Mouse (Mus musculus) retina, postnatal 7 days (tissue): Measurements from ENCODE around the gene Itgb1bp1.

ENCODE experiments used
- DNase-seq: peaks from one replicate; pipeline ENCODE4 v3.0.0-alpha.2; 2012; ENCODE audit warnings: low read depth, low spot score

The Itgb1bp1 gene

DNA sequence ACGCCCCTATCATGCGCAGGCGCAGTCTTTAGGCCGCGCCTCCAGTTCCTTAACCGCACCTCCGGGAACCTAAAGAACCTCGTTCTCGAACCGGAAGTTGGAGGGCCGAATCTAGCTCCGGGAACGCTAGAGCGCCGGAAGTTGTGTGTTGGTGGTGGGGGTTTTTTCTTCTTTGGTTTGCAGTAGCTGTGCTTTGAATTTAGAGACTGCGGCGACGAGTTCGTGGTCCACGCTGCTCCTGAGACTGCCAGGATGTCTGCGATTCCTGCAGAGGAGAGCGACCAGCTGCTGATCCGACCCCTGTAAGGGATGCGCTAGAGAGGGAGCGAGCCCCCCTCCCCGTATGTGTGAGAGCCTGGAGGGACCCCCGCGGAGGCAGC is at the start of gene Itgb1bp1:
Itgb1bp1 (minus strand) TSS at position 42 of the 380 bp plus-strand sequence.
- DNase-seq: peak; percentile 99

DNA sequence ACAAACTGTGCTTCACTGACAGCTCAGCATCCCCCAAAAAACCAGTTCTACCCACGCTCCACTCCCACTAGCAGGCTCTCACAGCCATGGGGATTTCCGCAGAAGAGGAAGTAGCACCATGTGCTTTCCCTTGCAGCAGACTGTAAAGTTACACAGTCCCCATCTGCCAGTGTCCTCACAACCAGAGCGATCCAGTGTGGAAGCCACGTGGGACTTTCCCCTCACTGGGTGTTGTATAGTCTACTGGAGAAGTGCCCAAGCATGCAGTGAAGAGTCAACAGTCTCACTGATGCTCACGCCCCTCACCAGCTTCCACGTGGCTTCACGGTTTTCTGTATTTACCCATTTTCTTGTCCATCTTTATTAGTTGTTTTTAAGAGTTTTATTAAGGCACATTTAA is 49.8 kb upstream of the Itgb1bp1 start:
- no peak for DNase-seq

DNA sequence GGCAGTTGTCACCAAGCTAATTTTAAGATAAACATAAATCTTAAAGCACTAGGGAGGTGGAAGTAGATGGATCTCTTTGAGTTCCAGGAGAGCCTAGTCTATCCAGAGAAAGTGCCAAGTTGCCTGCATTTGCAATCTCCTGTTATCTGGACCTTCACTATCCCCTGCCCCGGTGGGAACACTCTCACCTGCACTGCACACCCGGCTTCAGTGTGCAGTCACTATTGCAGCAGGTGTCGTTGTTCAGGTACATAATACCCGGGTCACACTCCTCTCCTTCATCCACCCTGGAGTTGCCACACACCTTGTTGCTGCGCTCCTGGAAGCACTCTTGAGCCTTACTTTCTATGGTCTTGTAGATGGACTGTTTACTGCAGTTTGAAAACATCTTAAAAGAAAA is 47.7 kb upstream of the Itgb1bp1 start:
- no peak for DNase-seq

DNA sequence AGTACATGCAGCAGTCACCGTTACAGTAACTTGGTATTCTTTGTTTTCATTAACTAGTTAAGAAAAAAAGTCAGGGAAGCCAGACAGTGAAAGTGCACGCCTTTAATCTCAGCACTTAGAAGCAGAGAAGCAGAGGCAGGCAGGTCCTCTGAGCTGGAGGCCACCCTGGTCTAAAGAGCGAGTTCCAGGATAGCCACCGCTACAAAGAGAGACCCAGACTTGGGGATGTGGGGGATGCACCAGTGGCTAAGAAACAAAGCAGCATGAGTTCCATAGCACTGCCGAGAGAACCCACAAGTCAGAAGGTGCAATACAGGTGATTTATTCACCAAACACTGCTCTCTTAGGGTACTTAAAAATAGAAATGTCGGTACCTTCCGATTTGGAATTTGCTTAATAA is 46.9 kb upstream of the Itgb1bp1 start:
- DNase-seq: no peak

DNA sequence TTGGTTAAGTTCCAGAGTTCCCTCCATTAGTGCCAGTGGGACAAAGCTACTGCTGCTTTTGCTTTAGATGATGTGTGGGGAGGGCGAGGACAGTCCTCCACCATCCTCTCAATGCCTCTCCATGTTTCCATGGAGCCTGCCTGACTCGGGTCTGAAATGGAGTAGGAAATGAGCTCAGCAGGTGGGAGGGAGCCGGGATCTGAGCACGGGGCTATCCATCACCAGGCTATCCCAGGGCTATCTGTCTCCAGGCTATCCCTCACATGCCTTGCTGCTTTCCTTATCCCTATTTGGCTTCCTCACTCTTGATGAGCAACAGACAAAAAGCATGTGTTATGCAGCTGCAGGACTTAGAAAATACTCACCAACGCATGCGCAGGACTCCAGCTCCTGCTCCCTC is 45.6 kb upstream of the Itgb1bp1 start:
- no peak for DNase-seq

DNA sequence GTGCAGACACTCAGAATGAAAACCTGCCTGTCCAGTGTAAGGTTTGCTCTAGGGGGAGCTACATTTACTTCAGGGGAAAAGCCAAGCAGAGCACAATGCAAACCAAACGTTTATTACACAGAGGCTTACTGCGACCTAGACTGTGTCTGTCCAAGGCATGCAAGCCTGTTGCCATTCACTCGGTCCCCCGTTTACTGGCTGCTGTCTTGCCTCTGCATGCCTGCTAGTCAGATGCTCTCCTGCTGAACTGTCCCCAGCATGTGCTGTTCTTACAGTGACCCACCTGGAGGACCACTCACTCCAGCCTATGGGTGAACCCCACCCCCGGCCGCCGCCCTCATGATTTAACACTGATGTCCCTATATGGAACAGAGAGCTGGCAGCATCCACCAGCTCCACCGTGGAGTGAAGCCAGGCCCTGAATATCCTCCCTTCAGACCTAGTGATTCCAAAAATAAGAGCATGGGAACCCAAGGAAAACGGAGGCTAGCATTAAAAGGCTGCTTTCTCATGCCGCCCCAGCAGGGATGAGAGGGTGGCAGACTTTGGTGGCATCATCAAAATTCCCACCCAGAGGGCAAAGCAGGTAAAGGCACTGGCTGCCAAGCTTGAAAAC is 45.0 kb upstream of the Itgb1bp1 start:
- DNase-seq: no peak

DNA sequence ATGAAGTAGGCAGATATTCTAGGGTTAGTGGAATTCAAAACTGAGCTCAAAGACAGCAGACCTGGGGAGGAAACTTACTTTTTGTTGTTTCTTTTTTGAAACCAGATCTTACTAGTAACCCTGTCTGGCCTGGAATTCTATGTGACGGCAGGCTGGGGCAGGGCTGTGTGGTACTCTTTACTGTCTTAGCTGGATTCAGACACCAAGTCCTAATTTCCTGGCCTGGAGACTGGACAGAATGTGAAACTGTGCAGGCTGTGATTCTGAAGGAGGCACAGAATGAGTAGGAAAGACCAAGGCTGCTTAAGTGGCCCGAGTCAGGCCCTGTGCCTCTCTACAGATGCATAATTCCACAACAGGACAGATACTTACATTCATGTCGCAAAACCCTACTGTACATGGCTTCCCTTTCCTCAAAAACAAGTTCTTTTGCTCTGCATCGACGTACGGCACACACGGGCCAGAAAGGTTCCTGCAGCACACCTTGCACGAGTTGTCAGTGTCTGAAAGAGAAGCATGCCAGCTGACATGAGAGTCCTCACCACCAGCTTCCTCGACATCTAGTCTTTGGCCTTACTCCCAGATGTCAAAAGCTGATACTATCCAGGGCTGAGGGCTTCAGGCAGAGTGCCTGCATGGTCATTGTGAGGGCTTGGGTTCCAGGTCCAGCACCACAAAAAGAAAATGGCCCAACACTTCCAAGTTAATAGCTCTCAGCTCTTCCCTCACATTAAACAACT is 43.7 kb upstream of the Itgb1bp1 start:
- DNase-seq: no peak

DNA sequence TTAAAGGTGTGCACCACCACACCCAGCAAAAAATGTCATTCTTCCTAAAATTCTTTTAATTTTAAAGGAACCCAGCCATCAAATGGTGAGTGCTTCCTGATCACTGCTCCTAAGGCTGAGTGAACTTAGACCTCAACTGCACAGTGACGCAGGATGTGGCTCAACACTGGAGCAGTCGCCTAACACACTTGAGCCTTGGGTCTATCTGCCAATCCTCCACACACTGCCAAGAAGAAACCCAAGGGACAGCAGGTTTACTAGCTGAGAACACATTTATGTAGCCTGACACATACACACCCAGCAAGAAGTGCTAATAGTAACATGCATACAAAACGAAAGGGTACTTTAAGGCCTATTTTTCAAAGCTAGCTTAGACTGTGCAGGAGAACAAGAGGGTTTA is 40.2 kb upstream of the Itgb1bp1 start:
- DNase-seq: no peak

DNA sequence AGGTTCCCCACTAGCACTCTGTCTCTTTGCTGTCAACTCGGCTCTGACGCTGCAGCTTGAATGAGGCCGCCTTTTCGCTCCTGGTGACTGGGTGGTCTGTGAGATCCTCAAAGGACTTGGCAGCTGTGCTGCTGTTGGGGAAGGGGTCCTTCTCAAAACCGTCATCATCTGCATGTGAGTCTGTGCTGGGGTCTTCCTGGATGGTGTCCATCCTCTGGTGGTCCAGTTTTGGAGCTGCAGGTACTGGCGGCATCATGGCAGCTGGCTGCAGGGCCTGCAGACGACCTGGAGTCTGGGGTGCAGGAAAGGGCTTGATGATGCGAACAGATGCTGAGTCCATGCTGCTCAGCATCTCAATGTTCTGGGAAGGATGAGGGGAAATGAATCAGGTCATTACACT is 39.2 kb upstream of the Itgb1bp1 start:
- DNase-seq: no peak

DNA sequence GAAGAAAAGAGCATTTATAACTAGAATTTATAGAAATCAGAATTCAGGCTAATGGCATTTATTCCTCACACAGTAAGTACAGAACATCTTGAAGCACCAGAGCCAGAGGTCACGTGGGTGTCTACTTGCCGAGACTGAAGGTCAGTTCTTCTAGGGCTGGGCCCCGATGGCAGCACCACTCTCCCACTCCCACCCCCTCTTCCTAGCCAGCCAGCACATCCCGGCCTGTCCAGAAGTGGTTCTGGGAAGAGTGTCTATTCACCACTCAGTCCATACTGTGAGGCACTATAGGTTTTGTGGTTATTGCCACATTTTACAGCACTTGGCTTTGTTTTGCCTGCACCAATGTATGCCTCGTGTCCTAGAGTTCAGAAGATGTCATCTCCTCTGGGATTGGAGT is 38.0 kb upstream of the Itgb1bp1 start:
- no peak for DNase-seq

DNA sequence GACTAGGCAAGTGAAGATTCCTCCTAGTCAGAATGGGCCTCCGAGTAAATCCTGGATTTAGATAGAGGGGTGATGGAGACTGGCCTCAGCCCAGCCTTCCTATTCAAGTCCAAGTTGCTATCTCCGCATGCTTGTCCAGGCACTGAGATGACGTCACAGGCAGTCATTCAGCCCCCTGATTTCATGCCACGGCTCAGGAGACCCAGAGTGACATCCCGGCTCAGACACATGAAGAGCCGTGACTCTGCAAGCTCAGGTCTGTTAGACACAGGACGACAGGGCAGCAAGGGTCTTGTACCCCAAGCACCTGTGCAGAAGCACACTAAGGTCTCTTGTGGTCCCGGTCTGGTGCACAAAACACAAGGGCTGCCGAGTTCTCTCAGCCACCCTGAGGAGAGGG is 36.8 kb upstream of the Itgb1bp1 start:
- no peak for DNase-seq

DNA sequence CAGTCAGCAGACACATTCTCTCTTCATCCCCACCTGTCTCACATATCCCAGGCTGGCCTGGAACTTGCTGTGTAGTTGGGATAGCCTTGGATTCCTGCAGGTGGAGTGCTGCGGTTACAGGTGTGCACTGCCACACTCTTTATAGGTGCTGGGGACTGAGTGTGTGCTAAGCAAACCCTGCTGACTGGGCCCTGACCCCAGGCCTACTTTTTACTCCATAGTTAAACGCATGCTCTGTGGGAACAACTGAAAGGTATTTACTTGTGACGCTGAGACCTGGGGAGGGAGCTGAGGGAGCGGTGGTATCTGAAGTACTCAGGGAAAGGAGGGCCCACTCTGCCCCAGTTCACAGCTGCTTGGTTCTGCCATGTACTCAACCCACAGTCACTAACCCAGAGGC is 36.2 kb upstream of the Itgb1bp1 start:
- no peak for DNase-seq

DNA sequence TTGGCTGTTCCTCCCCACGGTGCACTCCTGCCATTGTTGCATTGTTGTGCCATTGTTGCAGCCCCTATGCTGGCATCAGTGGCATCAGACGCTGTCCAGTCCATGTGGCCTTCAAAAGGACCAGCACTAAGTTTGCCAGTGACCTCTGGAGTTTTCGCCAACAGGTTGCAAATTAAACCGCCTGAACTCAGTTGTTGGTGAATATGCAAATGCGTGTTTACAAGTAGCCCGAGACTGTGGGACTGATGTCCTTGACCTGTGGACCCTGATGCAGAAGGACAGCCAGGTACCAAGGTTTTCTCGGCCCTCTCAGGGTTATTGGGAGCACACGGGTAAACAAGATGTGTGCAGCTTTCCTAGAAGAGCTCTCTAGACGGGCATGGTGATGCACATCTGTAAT is 35.1 kb upstream of the Itgb1bp1 start:
- no peak for DNase-seq

DNA sequence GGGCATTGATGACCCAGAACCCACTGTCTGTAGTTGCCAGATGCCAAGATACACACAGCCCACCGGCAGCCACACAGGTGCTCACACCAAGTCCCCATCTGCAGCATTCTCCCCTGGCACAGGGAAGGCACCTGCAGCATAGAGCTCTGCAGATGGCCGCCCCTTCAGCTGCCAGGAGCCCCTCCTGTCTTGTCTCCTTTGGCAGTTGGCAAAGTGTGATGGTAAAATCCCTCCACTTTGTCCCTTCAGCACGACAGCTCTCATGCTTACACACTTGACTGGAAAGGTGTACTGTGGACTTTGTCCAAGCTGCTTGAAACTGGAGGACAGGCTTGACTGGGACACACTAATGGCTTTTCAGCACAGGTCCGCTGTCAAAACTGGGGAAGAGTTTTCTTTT is 34.2 kb upstream of the Itgb1bp1 start:
- no peak for DNase-seq

DNA sequence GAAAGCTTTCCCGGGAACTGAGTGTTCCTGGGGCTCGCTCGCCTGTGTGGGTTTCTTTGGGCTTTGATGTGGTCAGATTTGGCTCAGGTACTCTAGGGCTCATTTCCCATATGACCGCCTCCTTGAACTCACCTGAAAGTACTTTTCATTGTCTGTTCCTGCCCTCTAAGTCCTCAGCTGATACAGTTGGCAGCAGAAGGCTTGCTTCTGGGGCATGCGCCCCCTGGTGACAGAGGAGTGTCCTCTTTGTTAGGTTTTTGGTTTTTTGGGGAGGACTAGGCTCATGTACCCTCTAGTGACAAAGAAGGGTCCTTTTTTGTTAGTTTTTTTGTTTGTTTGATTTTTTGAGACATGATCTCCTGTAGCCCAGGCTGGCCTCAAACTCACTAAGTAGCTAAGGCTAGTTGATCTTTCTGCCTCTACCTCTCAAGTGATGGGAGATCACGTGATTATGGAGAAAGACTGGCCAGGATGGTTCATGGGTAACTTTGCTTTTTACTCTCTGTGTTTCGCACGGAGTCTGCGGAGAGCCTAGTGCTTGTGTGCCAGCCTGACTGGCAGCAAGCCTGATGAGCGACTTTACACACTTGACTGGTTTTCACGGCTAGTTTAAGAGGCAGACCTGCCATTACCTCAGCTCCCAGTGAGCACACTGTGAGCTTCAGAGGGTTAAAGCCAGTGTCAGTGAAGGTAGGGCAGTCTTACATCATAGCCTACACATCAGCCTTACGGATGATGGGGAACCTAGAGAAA is 32.2 kb upstream of the Itgb1bp1 start:
- DNase-seq: peak; percentile 20

DNA sequence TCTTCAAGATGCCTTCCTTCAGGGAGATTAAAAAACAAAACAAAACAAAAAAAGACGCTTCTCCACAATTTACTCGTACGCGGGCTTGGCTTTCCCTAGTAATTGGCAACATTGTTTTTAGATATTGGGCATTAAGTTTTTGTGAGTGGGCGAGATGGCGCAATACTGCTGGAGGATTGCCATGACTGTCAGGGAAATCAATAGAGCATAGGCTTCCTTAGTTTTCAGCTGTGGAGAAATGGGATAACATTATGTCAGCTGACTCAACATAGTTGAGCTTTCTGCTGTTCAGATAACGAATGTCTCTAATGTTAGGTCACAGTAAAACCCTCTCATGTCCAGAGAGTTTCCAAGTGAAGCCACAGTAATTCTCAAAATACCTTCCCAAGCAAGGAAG is 30.8 kb upstream of the Itgb1bp1 start:
- DNase-seq: no peak

DNA sequence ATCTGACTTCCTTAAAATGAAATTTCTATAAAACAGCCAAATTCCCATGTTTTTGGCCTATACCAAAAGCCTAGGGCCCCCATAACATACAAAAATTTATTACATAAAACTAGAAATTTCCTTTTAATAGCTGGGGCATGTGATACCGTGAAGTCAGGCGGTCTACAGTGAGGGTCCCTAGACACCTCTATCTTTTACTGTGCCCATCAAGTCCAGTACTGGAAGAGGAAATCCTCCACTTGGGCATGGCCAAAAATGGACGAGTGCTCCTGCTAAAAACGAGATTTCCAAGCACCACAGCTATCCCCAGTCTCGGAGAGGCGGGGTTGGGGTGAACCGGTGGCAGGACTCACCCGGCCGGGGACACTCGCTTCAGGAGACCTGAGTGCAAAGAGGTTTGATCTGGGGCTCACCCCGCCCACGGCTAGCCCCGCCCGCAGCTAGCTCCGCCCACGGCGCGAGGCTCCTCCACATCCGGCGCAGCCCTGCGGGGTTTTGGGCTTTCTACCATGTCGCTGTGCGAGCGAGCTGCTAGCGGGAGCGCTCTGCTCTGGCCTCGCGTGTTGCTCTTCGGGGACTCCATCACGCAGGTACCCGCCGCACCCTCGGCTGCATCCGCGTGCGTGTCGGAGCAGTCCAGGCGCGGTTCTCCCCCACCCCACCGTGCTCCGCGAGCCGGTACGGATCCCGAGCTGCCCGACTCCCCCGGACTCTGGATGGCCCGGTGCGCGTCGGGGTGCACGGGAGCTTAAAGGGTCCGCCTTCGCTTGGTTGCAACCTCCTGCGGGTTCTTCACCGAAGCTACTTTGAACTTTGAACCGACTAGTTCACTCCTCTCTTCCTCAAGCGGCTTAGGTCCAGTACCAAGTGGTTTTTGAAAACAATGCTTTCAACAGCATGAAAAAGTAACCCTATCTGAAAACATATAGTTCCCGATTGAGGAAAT is 30.1 kb upstream of the Itgb1bp1 start, which contains the start of gene Iah1:
Iah1 (plus strand) TSS at position 467 of the 946 bp plus-strand sequence.
- DNase-seq: peak; percentile 46

DNA sequence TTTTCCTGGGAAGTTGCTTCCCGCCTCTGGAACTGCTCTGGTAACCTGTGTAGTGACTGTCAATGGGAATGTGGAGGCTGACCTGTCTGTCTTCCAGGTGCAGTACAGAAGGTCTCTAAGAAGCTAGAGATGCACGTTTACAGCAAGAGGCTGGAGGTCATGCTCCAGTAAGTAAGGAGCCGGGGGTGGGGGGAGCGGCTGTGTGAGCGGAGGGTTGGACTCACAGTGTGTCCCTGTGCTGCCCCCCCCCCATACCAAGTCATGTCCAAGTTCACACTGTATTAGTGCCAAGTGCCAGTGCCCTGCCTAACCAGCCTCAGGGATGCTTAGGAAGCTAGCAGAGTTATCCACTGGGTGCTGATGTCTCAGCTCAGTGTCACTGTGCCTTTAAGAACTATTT is 26.1 kb upstream of the Itgb1bp1 start:
- DNase-seq: no peak

DNA sequence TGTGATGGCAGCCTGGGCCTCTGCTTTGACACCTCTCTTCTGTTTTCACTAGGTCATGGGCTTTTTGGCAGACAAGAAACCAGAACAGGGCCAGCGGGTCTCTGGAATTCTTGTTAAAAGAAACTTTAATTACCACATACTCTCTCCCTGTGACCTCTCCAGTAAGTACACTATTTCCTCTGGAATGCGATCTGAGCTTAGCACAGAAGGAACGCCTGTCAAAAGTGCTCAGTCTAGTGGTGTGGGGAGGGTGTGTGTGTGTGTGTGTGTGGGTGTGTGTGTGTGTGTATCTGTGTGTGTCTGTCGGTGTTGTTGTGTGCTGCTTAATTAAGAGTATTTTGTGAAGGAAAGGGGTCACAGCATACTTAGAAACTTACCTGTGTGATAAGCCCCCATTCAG is 20.6 kb upstream of the Itgb1bp1 start:
- DNase-seq: no peak

DNA sequence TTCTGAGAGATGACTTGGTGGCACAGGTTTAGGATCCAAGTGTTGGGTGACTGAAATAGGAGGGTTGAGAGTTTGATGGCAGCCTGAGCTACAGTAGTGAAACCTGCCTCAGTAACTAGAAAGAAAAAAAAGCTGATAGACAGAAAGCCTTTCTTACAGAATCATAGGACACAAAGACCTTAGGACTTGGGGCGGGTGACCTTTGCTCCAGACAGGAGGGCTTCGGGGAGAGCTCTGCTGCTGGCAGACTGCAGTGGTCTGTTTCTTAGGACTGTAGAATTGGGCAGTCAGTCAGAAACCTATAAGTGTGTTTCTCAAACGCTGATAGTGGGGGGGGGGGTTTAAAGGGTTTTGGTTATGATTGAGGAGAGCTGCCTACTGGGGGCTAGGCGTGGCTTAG is 19.7 kb upstream of the Itgb1bp1 start:
- no peak for DNase-seq

DNA sequence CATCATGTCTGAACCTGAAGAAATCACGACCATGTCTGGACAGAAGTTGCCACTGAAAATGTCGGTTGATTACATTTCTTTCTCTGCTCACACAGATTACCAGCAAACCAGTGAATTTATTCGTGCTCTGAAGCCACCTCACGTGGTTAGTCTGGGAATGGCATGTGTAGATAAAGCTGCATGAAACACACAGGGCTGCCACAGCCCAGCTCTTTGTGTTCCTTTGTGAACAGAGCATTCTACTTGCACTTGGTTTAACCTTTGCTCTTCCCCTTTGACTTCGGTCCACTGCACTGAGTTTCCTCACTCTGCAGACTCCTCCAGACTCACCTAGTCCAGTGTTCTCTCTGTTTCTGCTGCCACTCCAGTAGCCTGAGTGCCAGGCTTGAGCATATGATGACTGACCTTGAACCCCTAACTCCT is 16.3 kb upstream of the Itgb1bp1 start:
- no peak for DNase-seq

DNA sequence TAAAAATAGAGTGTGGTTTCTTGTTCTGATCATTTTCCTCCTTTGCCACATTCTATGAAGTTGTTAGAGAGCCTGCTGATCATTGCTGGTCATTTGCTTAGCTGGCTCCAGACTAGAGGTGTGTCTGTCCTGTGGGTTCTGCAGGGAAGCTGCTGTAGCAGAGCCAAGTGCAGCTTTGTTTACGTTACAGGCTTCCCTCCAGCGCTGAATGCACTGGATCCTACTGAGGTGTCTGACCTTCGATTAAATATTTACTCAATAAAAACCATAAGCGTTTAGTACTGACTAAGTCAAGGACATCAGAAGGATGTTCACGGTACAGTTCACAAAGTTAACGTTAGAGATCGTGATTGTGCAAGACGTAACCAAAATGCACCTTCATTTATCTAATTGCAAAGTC is 15.8 kb upstream of the Itgb1bp1 start:
- DNase-seq: no peak
